Mouse (Mus musculus): ENCODE results near the gene Usp47. TPM values are rescaled to one million over a fixed set of nuclear protein-coding genes. Genes with fewer than 3 reads are reported as not detected.
A peak's percentile ranks its signal among the peaks of the same experiment; 100 is the strongest.

The Usp47 gene
- total and polyA plus RNA-seq, 3 experiments = 6.4 to 95.9 (median 88.4) TPM

DNA sequence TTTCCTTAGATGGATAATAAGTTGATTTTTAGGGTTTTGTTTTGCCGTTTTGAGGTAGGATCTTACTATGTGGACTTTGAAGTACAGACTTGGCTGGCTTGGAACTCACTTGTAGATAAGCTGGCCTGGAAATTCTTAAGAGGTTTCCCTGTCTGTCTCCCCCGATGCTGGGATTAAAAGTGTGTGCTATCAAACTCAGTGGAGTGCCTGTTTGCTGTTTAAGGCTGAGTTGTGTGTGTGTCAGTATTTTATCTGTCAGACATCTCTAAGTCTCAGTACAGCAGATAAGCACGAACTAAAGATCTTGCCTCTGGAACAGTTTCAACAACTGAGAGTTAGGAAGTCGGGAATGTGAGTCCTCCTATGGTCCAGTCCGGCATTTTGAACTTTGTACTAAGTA lies 1.6 kb downstream of the Usp47 start:
- Histone ChIP-seq H3K4me1 (ENCODE audit: insufficient read depth, low read depth, low read length) (peaks cover 36% of the 10 kb centered on the region), H3K36me3 (replicated peaks) (peaks cover 9% of the 10 kb centered on the region), H3K27me3 (ENCODE audit: insufficient read depth, low read length) (no peaks in the 10 kb centered on the region), H3K4me3 (ENCODE audit: low read depth, low read length) (peak overlapping the region; percentile 89), H3K9me3 (replicated peaks) (no peaks in the 10 kb centered on the region)
- TF ChIP-seq CTCF (IDR thresholded peaks at IDR 0.05; ENCODE audit: low read depth, low read length) (no peak), TAL1 (conservative IDR thresholded peaks at IDR 0.05; ENCODE audit: low read depth, low read length) (no peak)
- ATAC-seq (ENCODE audit: extremely low read depth, insufficient number of reproducible peaks, low FRiP score, poor library complexity, severe bottlenecking) (no peak), DNase-seq (ENCODE audit: low spot score) (no peak)

DNA sequence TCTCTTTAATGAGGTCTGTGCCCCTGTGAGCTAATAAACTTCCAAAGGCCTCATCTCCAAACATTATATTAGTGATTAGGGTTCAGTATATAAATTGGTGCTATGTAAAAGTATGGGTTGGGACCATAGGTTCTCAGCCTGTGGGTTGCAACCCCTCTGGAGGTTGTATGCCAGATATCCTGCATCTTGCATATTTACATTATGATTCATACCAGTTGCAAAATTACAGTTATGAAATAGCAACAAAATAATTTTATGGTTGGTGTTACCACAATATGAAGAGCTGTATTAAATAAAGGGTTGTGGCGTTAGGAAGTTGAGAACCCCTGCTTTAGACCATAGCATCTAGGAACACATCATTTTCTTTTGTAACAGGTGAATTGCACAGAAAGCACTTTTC lies 7.3 kb downstream of the Usp47 start:
- ATAC-seq (ENCODE audit: extremely low read depth, insufficient number of reproducible peaks, low FRiP score, poor library complexity, severe bottlenecking) = no peak
- peaks cover 19% of the 10 kb centered on the region for H3K36me3 ChIP-seq (replicated peaks)
- H3K9me3 ChIP-seq (replicated peaks) = no peaks in the 10 kb centered on the region
- TF ChIP-seq CTCF (IDR thresholded peaks at IDR 0.05; ENCODE audit: low read depth, low read length) = no peak
- no peak for TF ChIP-seq GATA1 (IDR thresholded peaks at IDR 0.05; ENCODE audit: borderline replicate concordance, low read length)
- no peak for TF ChIP-seq POLR2AphosphoS5 (IDR thresholded peaks at IDR 0.05; ENCODE audit: insufficient replicate concordance, low read depth, low read length)
- no peak for TF ChIP-seq GATA2 (IDR thresholded peaks at IDR 0.05; ENCODE audit: borderline replicate concordance, low read depth, low read length)
- TF ChIP-seq TAL1 (conservative IDR thresholded peaks at IDR 0.05; ENCODE audit: low read depth, low read length) = no peak
- DNase-seq (ENCODE audit: low spot score) = no peak
- no peaks in the 10 kb centered on the region for H3K27me3 ChIP-seq (ENCODE audit: insufficient read depth, low read length)
- peaks cover 27% of the 10 kb centered on the region for H3K4me1 ChIP-seq (ENCODE audit: insufficient read depth, low read depth, low read length)
- H3K4me3 ChIP-seq (ENCODE audit: low read depth, low read length) = no peak overlapping the region

DNA sequence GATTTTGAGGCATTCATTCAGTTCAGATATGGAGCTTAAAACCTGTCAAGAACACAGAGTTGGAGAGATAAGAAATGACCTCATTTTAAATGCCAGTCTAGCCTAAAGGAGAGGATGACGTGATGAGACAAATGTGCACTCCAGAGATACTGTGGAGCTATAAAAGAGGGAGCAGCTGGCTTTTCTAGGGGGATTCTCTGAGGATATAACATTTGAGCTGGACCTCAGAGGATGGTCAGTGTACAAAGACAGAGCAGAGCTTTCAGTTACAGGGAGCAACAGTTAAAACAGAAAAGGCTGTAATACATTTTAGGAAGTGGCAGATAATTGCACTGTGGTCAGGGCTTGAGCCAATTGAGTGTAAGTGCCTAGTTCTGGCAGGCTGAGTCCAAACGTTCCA lies 12.5 kb downstream of the Usp47 start:
- no peak for DNase-seq (ENCODE audit: low spot score)
- Histone ChIP-seq H3K27me3 (ENCODE audit: insufficient read depth, low read length) (no peaks in the 10 kb centered on the region), H3K4me3 (ENCODE audit: low read depth, low read length) (no peak overlapping the region), H3K4me1 (ENCODE audit: insufficient read depth, low read depth, low read length) (peaks cover 16% of the 10 kb centered on the region), H3K36me3 (replicated peaks) (peaks cover 12% of the 10 kb centered on the region), H3K9me3 (replicated peaks) (no peaks in the 10 kb centered on the region)
- TF ChIP-seq POLR2AphosphoS5 (IDR thresholded peaks at IDR 0.05; ENCODE audit: insufficient replicate concordance, low read depth, low read length) = no peak
- peak; percentile 80 for ATAC-seq (ENCODE audit: extremely low read depth, insufficient number of reproducible peaks, low FRiP score, poor library complexity, severe bottlenecking)

DNA sequence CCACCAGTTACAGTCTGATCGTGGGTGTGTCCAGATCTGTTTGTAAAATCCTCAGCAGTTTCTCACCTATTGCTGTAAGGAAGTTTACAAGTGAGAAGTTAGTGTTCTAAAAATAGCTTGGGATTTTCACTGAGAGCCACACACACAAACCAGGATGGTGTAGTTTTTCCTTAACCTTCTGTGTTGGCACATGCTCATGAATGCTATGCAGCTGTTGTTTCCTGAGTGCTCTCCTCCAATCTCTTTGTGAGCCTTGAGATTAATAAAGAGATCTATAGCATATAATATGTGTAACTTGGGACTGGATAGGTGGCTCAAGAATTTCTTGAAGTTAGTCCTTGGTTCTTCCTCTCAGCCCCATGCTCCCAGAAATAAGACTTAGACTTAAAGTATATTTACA lies 13.3 kb downstream of the Usp47 start:
- ATAC-seq (ENCODE audit: extremely low read depth, insufficient number of reproducible peaks, low FRiP score, poor library complexity, severe bottlenecking) (no peak), DNase-seq (ENCODE audit: low spot score) (no peak)
- Histone ChIP-seq H3K4me1 (ENCODE audit: insufficient read depth, low read depth, low read length) (peaks cover 16% of the 10 kb centered on the region), H3K4me3 (ENCODE audit: low read depth, low read length) (no peak overlapping the region), H3K9me3 (replicated peaks) (no peaks in the 10 kb centered on the region), H3K36me3 (replicated peaks) (peaks cover 10% of the 10 kb centered on the region), H3K27me3 (ENCODE audit: insufficient read depth, low read length) (no peaks in the 10 kb centered on the region)
- TF ChIP-seq GATA1 (IDR thresholded peaks at IDR 0.05; ENCODE audit: borderline replicate concordance, low read length) = no peak
- TF ChIP-seq TAL1 (conservative IDR thresholded peaks at IDR 0.05; ENCODE audit: low read depth, low read length) = no peak
- TF ChIP-seq CTCF (IDR thresholded peaks at IDR 0.05; ENCODE audit: low read depth, low read length) = no peak
- no peak for TF ChIP-seq GATA2 (IDR thresholded peaks at IDR 0.05; ENCODE audit: borderline replicate concordance, low read depth, low read length)
- no peak for TF ChIP-seq POLR2AphosphoS5 (IDR thresholded peaks at IDR 0.05; ENCODE audit: insufficient replicate concordance, low read depth, low read length)

DNA sequence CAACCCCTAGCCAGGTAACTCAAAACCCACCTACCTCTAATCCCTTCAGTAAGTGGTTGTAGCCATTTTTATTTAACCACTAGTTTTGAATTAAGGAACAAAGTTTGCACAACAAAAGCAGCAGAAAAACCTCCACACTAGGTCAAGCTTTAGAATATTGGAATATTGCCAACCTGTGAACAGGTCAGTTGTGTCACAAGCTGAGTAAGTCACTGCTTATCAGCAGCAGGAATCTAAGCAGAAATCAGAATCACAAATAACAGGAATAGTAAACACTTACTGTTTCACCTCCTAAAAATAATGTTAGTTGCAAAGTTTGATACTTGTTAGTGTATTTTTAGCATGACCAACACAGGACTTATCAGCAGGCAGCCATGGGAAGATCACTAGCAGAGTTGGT lies 17.0 kb downstream of the Usp47 start:
- H3K36me3 ChIP-seq (replicated peaks) = peaks cover 6% of the 10 kb centered on the region
- H3K27me3 ChIP-seq (ENCODE audit: insufficient read depth, low read length) = no peaks in the 10 kb centered on the region
- no peaks in the 10 kb centered on the region for H3K9me3 ChIP-seq (replicated peaks)
- peaks cover 15% of the 10 kb centered on the region for H3K4me1 ChIP-seq (ENCODE audit: insufficient read depth, low read depth, low read length)
- no peak for DNase-seq (ENCODE audit: low spot score)
- ATAC-seq (ENCODE audit: extremely low read depth, insufficient number of reproducible peaks, low FRiP score, poor library complexity, severe bottlenecking) = no peak
- H3K4me3 ChIP-seq (ENCODE audit: low read depth, low read length) = no peak overlapping the region
- TF ChIP-seq GATA2 (IDR thresholded peaks at IDR 0.05; ENCODE audit: borderline replicate concordance, low read depth, low read length) = no peak

DNA sequence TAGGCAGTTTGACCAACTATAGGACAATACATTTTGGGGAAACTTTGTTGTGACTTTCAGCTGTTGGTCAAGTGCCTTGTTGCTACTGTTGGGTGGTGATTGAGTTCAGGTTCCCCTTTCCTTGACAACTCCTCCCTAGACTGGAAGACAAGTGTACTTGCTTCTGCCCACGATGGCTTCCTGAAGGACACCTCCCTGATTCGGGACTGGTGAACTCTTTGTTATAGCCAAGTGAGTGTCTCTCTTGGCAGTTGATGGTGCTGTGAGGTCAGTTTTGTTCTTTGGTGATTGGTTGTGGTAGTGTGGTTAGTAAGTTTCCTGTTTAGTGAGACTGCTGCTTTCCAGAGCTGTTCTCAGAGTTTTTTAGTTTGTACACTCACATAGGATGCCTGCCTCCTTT lies 19.5 kb downstream of the Usp47 start:
- Histone ChIP-seq H3K4me3 (ENCODE audit: low read depth, low read length) (no peak overlapping the region), H3K4me1 (ENCODE audit: insufficient read depth, low read depth, low read length) (peaks cover 9% of the 10 kb centered on the region), H3K27me3 (ENCODE audit: insufficient read depth, low read length) (no peaks in the 10 kb centered on the region), H3K36me3 (replicated peaks) (peaks cover 9% of the 10 kb centered on the region), H3K9me3 (replicated peaks) (no peaks in the 10 kb centered on the region)
- ATAC-seq (ENCODE audit: extremely low read depth, insufficient number of reproducible peaks, low FRiP score, poor library complexity, severe bottlenecking) (no peak), DNase-seq (ENCODE audit: low spot score) (no peak)
- TF ChIP-seq TAL1 (conservative IDR thresholded peaks at IDR 0.05; ENCODE audit: low read depth, low read length) (no peak), GATA1 (IDR thresholded peaks at IDR 0.05; ENCODE audit: borderline replicate concordance, low read length) (no peak), GATA2 (IDR thresholded peaks at IDR 0.05; ENCODE audit: borderline replicate concordance, low read depth, low read length) (no peak), CTCF (IDR thresholded peaks at IDR 0.05; ENCODE audit: low read depth, low read length) (no peak), POLR2AphosphoS5 (IDR thresholded peaks at IDR 0.05; ENCODE audit: insufficient replicate concordance, low read depth, low read length) (no peak)

DNA sequence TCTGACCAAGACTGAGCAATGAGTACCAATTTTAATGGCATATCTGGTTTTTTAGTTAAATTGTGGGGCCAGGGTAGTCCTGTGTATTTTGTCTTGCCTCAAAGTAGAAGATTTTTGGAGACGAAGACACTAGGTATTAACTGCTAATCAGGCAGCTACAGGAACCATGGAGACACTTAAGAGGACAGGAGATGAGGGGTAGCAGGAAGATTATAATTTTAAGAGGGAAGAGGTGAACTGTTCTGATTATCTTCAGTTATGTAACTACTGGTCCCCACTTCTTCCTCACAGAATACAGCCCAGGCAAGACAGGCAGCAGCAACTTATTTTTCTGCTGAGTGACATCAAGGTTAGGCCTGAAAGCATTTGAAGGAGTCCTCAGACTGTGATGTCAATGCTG lies 21.9 kb downstream of the Usp47 start:
- no peak for DNase-seq (ENCODE audit: low spot score)
- H3K4me1 ChIP-seq (ENCODE audit: insufficient read depth, low read depth, low read length) = peaks cover 9% of the 10 kb centered on the region
- H3K4me3 ChIP-seq (ENCODE audit: low read depth, low read length) = no peak overlapping the region
- ATAC-seq (ENCODE audit: extremely low read depth, insufficient number of reproducible peaks, low FRiP score, poor library complexity, severe bottlenecking) = no peak
- no peak for TF ChIP-seq GATA1 (IDR thresholded peaks at IDR 0.05; ENCODE audit: borderline replicate concordance, low read length)
- no peak for TF ChIP-seq TAL1 (conservative IDR thresholded peaks at IDR 0.05; ENCODE audit: low read depth, low read length)
- TF ChIP-seq CTCF (IDR thresholded peaks at IDR 0.05; ENCODE audit: low read depth, low read length) = no peak
- no peak for TF ChIP-seq POLR2AphosphoS5 (IDR thresholded peaks at IDR 0.05; ENCODE audit: insufficient replicate concordance, low read depth, low read length)
- no peak for TF ChIP-seq GATA2 (IDR thresholded peaks at IDR 0.05; ENCODE audit: borderline replicate concordance, low read depth, low read length)
- peaks cover 14% of the 10 kb centered on the region for H3K36me3 ChIP-seq (replicated peaks)
- no peaks in the 10 kb centered on the region for H3K9me3 ChIP-seq (replicated peaks)
- H3K27me3 ChIP-seq (ENCODE audit: insufficient read depth, low read length) = no peaks in the 10 kb centered on the region

Measured in G1E (cell line).